Mouse (Mus musculus): ENCODE results near the gene Avp.
A peak's percentile ranks its signal among the peaks of the same experiment; 100 is the strongest.

The Avp gene

GRCm38 (mm10) chr2:130582552-130582951, at the start of gene Avp:
Avp (minus strand) TSS chr2:130582554.
- DNase-seq (ENCODE audit: extremely low spot score, low spot score) = no peak

- peak; percentile 88 for DNase-seq (ENCODE audit: extremely low spot score, low spot score)
These were observed 47.5 kb upstream of the Avp start, which contains the start of the genes Fastkd5 and Ubox5 for GRCm38 (mm10) chr2:130629839-130630203. Fastkd5 (minus strand) TSS chr2:130630027. Ubox5 (minus strand) TSS chr2:130630038.

GRCm38 (mm10) chr2:130629080-130629838, 46.9 kb upstream of the Avp start:
- no peak for DNase-seq (ENCODE audit: extremely low spot score, low spot score)

- no peak for DNase-seq (ENCODE audit: extremely low spot score, low spot score)
These were observed 46.1 kb upstream of the Avp start for GRCm38 (mm10) chr2:130628424-130628823.

GRCm38 (mm10) chr2:130618972-130619371, 36.6 kb upstream of the Avp start:
- DNase-seq (ENCODE audit: extremely low spot score, low spot score) = no peak

GRCm38 (mm10) chr2:130613091-130613490, 30.7 kb upstream of the Avp start:
- no peak for DNase-seq (ENCODE audit: extremely low spot score, low spot score)

GRCm38 (mm10) chr2:130602195-130602594, 19.8 kb upstream of the Avp start:
- DNase-seq (ENCODE audit: extremely low spot score, low spot score) = no peak

GRCm38 (mm10) chr2:130598399-130598798, 16.0 kb upstream of the Avp start:
- DNase-seq (ENCODE audit: extremely low spot score, low spot score) = no peak

- DNase-seq (ENCODE audit: extremely low spot score, low spot score) = no peak
These were observed 15.3 kb upstream of the Avp start for GRCm38 (mm10) chr2:130597601-130598010.

GRCm38 (mm10) chr2:130595596-130595995, 13.2 kb upstream of the Avp start:
- no peak for DNase-seq (ENCODE audit: extremely low spot score, low spot score)

GRCm38 (mm10) chr2:130591016-130591415, 8.7 kb upstream of the Avp start:
- DNase-seq (ENCODE audit: extremely low spot score, low spot score) = no peak

GRCm38 (mm10) chr2:130589761-130590160, 7.4 kb upstream of the Avp start:
- DNase-seq (ENCODE audit: extremely low spot score, low spot score) = no peak

- no peak for DNase-seq (ENCODE audit: extremely low spot score, low spot score)
These were observed 6.8 kb upstream of the Avp start for GRCm38 (mm10) chr2:130589157-130589556.

GRCm38 (mm10) chr2:130588373-130588772, 6.0 kb upstream of the Avp start:
- DNase-seq (ENCODE audit: extremely low spot score, low spot score) = no peak

GRCm38 (mm10) chr2:130586016-130586415, 3.7 kb upstream of the Avp start:
- no peak for DNase-seq (ENCODE audit: extremely low spot score, low spot score)

- DNase-seq (ENCODE audit: extremely low spot score, low spot score) = no peak
These were observed 1.7 kb upstream of the Avp start for GRCm38 (mm10) chr2:130583902-130584560.

- DNase-seq (ENCODE audit: extremely low spot score, low spot score) = peak; percentile 30
These were observed 1.2 kb downstream of the Avp start for GRCm38 (mm10) chr2:130581201-130581600.

- DNase-seq (ENCODE audit: extremely low spot score, low spot score) = peak; percentile 33
These were observed 2.6 kb downstream of the Avp start for GRCm38 (mm10) chr2:130579791-130580190.

GRCm38 (mm10) chr2:130578148-130578547, 4.2 kb downstream of the Avp start:
- DNase-seq (ENCODE audit: extremely low spot score, low spot score) = peak; percentile 62

- peak; percentile 36 for DNase-seq (ENCODE audit: extremely low spot score, low spot score)
These were observed 4.7 kb downstream of the Avp start for GRCm38 (mm10) chr2:130577632-130578031.

GRCm38 (mm10) chr2:130577021-130577420, 5.3 kb downstream of the Avp start:
- no peak for DNase-seq (ENCODE audit: extremely low spot score, low spot score)

- peak; percentile 46 for DNase-seq (ENCODE audit: extremely low spot score, low spot score)
These were observed 5.8 kb downstream of the Avp start for GRCm38 (mm10) chr2:130576564-130576963.

- DNase-seq (ENCODE audit: extremely low spot score, low spot score) = peak; percentile 21
These were observed 6.5 kb downstream of the Avp start, which contains the start of gene Oxt for GRCm38 (mm10) chr2:130575873-130576272. Oxt (plus strand) TSS chr2:130576173.
